Mouse (Mus musculus): ENCODE measurements at regions not wholly inside any gene's neighbourhood (a gene's known extent, or its start where the extent isn't known, plus 50 kb on each side); places are given as distances from the start of the nearest gene placed in this dataset.
"Not testable (repeated sequence)": the region's sequence is repeated elsewhere in the genome, so short reads cannot be mapped to it uniquely, and the experiment has no call there.

- in situ Hi-C loops (cut with MboI; ENCODE audit: low pct_ligation_motif_present, low pct_unique_long_range_greater_than_20kb, low sequenced_read_pairs), result no loop called here
- no peaks in the 10 kb centered on the region for H3K79me2 ChIP-seq (replicated peaks; ENCODE audit: control insufficient read depth, extremely low read depth, insufficient read depth, poor library complexity, severe bottlenecking)
- no peak for TF ChIP-seq POLR2AphosphoS2 (IDR thresholded peaks at IDR 0.05; ENCODE audit: low read depth, low read length)
- TF ChIP-seq RAD21 (IDR thresholded peaks at IDR 0.05; ENCODE audit: low read depth, low read length), result peak; percentile 34
- no peak for TF ChIP-seq JUND (conservative IDR thresholded peaks at IDR 0.05; ENCODE audit: low read depth, low read length)
- TF ChIP-seq CTCF (conservative IDR thresholded peaks at IDR 0.05 in 1 of 2, IDR thresholded peaks at IDR 0.05 in 1 of 2; ENCODE audit: low read depth in 2 of 2, low read length in 2 of 2), result peak; percentile 27 to 37; a peak in 1 of 4 replicates
- H3K9ac ChIP-seq (ENCODE audit: insufficient read depth, low read depth), result no peak overlapping the region
- peaks cover 15% of the 10 kb centered on the region for H3K9me3 ChIP-seq (replicated peaks; ENCODE audit: low read length)
- no peak overlapping the region for H3K4me2 ChIP-seq (ENCODE audit: insufficient read depth, low read depth, poor library complexity, severe bottlenecking)
- peaks cover 7% of the 10 kb centered on the region for H3K27me3 ChIP-seq (replicated peaks)
- H3K4me1 ChIP-seq (ENCODE audit: control insufficient read depth in 1 of 2, insufficient read depth in 2 of 2), result peaks cover 12 to 55% of the 10 kb centered on the region in 2 experiments
- no peak overlapping the region for H3K4me3 ChIP-seq (replicated peaks in 1 of 3; ENCODE audit: low read depth in 2 of 3, low read length in 2 of 3, poor library complexity in 1 of 3)
- H3K36me3 ChIP-seq (replicated peaks in 1 of 2; ENCODE audit: control insufficient read depth in 1 of 2, insufficient read depth in 1 of 2, low read length in 1 of 2), result peaks cover 3 to 26% of the 10 kb centered on the region in 2 experiments
- DNase-seq (ENCODE audit: extremely low read depth), result no peak
- dilution Hi-C loops (cut with MboI; ENCODE audit: extremely low pct_ligation_motif_present, extremely low pct_unique_long_range_greater_than_20kb, low sequenced_read_pairs), result no loop called here
- no peak overlapping the region for H3K27ac ChIP-seq (ENCODE audit: insufficient read depth, low read depth)
Observed at GRCm38 (mm10) chr8:126813621-126814020, 132.0 kb downstream of the Tomm20 start.

- peaks cover 9% of the 10 kb centered on the region for H3K27me3 ChIP-seq (replicated peaks)
- no peaks in the 10 kb centered on the region for H3K79me2 ChIP-seq (replicated peaks; ENCODE audit: control insufficient read depth, extremely low read depth, insufficient read depth, poor library complexity, severe bottlenecking)
- peaks cover 15% of the 10 kb centered on the region for H3K9me3 ChIP-seq (replicated peaks; ENCODE audit: low read length)
- no peak overlapping the region for H3K9ac ChIP-seq (ENCODE audit: insufficient read depth, low read depth)
- no peak overlapping the region for H3K4me2 ChIP-seq (ENCODE audit: insufficient read depth, low read depth, poor library complexity, severe bottlenecking)
- H3K27ac ChIP-seq (ENCODE audit: insufficient read depth, low read depth), result no peak overlapping the region
- in situ Hi-C loops (cut with MboI; ENCODE audit: low pct_ligation_motif_present, low pct_unique_long_range_greater_than_20kb, low sequenced_read_pairs), result no loop called here
- H3K36me3 ChIP-seq (replicated peaks in 1 of 2; ENCODE audit: control insufficient read depth in 1 of 2, insufficient read depth in 1 of 2, low read length in 1 of 2), result peaks cover 3 to 26% of the 10 kb centered on the region in 2 experiments
- dilution Hi-C loops (cut with MboI; ENCODE audit: extremely low pct_ligation_motif_present, extremely low pct_unique_long_range_greater_than_20kb, low sequenced_read_pairs), result no loop called here
- TF ChIP-seq CTCF (conservative IDR thresholded peaks at IDR 0.05 in 1 of 2, IDR thresholded peaks at IDR 0.05 in 1 of 2; ENCODE audit: low read depth in 2 of 2, low read length in 2 of 2) (peak in 1 of 2 experiments; percentile 21; a peak in 1 of 4 replicates), HCFC1 (IDR thresholded peaks at IDR 0.05; ENCODE audit: low read depth, low read length) (no peak)
- peaks cover 9 to 48% of the 10 kb centered on the region in 2 experiments for H3K4me1 ChIP-seq (ENCODE audit: control insufficient read depth in 1 of 2, insufficient read depth in 2 of 2)
- no peak overlapping the region for H3K4me3 ChIP-seq (replicated peaks in 1 of 3; ENCODE audit: low read depth in 2 of 3, low read length in 2 of 3, poor library complexity in 1 of 3)
- no peak for DNase-seq (ENCODE audit: extremely low read depth)
Observed at GRCm38 (mm10) chr8:126812777-126813176, 132.9 kb downstream of the Tomm20 start.

GRCm38 (mm10) chr8:126811358-126811757 is 134.3 kb downstream of the Tomm20 start:
- H3K4me3 ChIP-seq (replicated peaks in 1 of 3; ENCODE audit: low read depth in 2 of 3, low read length in 2 of 3, poor library complexity in 1 of 3); in situ Hi-C loops (cut with MboI; ENCODE audit: low pct_ligation_motif_present, low pct_unique_long_range_greater_than_20kb, low sequenced_read_pairs); H3K27ac ChIP-seq (ENCODE audit: insufficient read depth, low read depth); H3K4me2 ChIP-seq (ENCODE audit: insufficient read depth, low read depth, poor library complexity, severe bottlenecking); dilution Hi-C loops (cut with MboI; ENCODE audit: extremely low pct_ligation_motif_present, extremely low pct_unique_long_range_greater_than_20kb, low sequenced_read_pairs); H3K79me2 ChIP-seq (replicated peaks; ENCODE audit: control insufficient read depth, extremely low read depth, insufficient read depth, poor library complexity, severe bottlenecking); DNase-seq (ENCODE audit: extremely low read depth); H3K9ac ChIP-seq (ENCODE audit: insufficient read depth, low read depth): not testable (repeated sequence)
- Histone ChIP-seq H3K4me1 (ENCODE audit: control insufficient read depth in 1 of 2, insufficient read depth in 2 of 2) (peaks cover 10 to 49% of the 10 kb centered on the region in 2 experiments), H3K36me3 (replicated peaks in 1 of 2; ENCODE audit: control insufficient read depth in 1 of 2, insufficient read depth in 1 of 2, low read length in 1 of 2) (peaks cover 3 to 26% of the 10 kb centered on the region in 2 experiments), H3K9me3 (replicated peaks; ENCODE audit: low read length) (peaks cover 15% of the 10 kb centered on the region), H3K27me3 (replicated peaks) (peaks cover 10% of the 10 kb centered on the region)
- TF ChIP-seq ETS1 (conservative IDR thresholded peaks at IDR 0.05; ENCODE audit: low read depth, low read length) (peak; percentile 57), IRF4 (IDR thresholded peaks at IDR 0.05; ENCODE audit: low read depth, low read length) (peak; percentile 61; the same call in 1 of the 2 replicates), BHLHE40 (IDR thresholded peaks at IDR 0.05; ENCODE audit: low read depth, low read length) (0 out of 2 replicates have a peak, but pooled peaks have one; percentile 19)
